Mouse (Mus musculus): ENCODE data around the gene Trim46. TPM values are rescaled to one million over a fixed set of nuclear protein-coding genes. Genes with fewer than 3 reads are reported as not detected.

The Trim46 gene
- polyA plus RNA-seq, 1 experiment from 2014 or later, result 7.0 TPM

DNA sequence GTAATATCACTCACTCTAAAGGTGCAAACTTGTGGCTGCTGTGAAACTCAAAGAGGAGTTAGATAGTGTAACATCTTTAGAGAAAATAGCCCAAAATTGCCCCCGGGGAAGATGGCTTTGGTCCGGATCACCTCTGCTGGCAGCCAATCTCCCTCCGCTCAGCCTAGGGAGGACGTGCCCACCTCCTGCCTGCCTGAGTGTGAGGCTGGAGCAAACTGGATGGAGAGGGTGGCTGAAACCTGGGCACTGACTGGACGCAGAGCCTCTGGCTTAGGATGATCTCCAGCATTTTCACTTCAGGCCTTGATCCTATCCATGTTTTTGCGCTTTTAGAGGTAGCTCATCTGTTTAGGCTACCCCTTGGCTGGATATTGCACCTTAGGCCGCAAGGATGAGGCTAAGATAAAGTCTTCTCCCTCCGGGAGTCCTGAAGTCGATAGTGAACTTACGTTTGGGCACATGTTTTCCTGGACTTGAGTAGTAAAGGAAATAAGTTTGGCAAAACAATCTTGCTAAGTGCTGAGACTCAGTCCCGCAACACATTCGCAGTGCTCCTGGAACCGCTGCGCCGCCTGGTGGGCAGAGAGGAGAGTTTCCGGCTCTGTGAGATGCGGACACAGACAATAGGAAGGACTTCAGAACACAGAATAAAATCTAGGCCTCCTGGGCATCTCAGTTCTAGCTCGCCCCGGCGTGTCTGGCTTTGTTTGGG, 35.6 kb upstream of the Trim46 start:
- ATAC-seq (ENCODE audit: insufficient number of reproducible peaks, insufficient read depth, low FRiP score, low TSS enrichment, low read depth), result no peak
- no peaks in the 10 kb centered on the region for H3K9me3 ChIP-seq
- H3K27me3 ChIP-seq, result peaks cover 19% of the 10 kb centered on the region
- H3K4me1 ChIP-seq, result peaks cover 55% of the 10 kb centered on the region
- 10% methylated on average over 20 of the region's 20 CpGs for WGBS
- H3K4me3 ChIP-seq, result peak overlapping the region; percentile 53
- H3K27ac ChIP-seq, result peak overlapping the region; percentile 55; the same call in 1 of the 2 replicates
- H3K4me2 ChIP-seq, result peak overlapping the region; percentile 95
- H3K36me3 ChIP-seq, result no peaks in the 10 kb centered on the region
- peak overlapping the region; percentile 76 for H3K9ac ChIP-seq

DNA sequence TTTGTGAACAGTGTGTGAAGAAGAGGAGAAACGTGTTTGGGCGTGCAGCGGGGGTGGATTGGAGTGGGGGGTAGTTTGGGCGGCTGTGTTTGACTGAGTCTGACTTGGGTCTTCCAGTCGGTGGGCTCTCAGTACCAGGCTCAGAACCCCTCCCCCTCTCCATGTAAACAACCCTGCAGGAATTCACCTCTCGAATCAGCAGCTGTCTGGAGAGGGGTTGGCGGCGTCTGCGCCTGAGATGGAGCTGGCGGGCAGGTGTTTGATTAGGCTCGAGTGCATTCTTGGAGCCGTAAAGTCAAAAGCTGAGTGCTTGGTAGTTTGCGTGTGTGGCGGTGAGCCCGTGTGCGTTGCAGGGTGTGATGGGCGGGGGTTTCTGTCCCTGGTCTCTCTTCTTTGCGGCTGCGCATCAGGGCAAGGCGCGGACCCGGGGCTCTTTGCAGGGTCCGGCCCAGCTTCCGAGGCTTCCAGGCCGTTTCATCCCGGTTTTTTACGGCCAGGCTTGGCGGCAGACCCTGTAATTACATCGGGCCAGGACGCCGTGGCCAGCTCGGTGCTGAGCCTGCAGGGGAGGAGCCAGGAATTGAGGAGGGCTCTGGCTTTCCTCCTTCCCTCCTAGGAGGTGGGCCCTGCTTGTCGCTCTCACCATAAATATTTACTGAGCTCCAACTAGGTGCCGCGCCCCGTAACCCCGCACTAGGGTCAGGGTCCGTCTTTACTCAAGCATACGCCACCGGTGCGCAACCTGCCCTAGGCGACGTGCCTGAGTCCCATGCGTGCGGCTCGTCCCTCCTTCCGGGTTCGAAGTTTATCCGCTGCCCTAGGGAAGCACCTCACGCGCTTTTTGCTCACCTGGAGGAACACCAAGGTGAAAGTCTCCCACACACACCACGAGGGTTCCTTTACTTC, 34.8 kb upstream of the Trim46 start, which contains the start of gene Efna1:
Gene Efna1 (minus strand): TSS at position 537 of the 906 bp plus-strand sequence.
- peak within 1 kb of the TSS; percentile 79 for H3K27ac ChIP-seq
- peak within 1 kb of the TSS; percentile 76 for H3K9ac ChIP-seq
- under 1% methylated on average over 52 of the region's 52 CpGs for WGBS
- peaks cover 55% of the 10 kb centered on the region for H3K4me1 ChIP-seq
- H3K27me3 ChIP-seq, result peaks cover 19% of the 10 kb centered on the region
- H3K4me2 ChIP-seq, result peak within 1 kb of the TSS; percentile 95
- H3K36me3 ChIP-seq, result peaks cover 3% of the 10 kb centered on the region
- no peak for ATAC-seq (ENCODE audit: insufficient number of reproducible peaks, insufficient read depth, low FRiP score, low TSS enrichment, low read depth)
- H3K9me3 ChIP-seq, result no peaks in the 10 kb centered on the region
- peak within 1 kb of the TSS; percentile 53 for H3K4me3 ChIP-seq

GRCm38 (mm10) chr3:89280050-89280605, 34.0 kb upstream of the Trim46 start:
- Histone ChIP-seq H3K4me2 (peak overlapping the region; percentile 95), H3K27me3 (peaks cover 19% of the 10 kb centered on the region), H3K27ac (peak overlapping the region; percentile 79), H3K4me3 (peak overlapping the region; percentile 53), H3K9me3 (no peaks in the 10 kb centered on the region), H3K4me1 (peaks cover 55% of the 10 kb centered on the region), H3K9ac (peak overlapping the region; percentile 76), H3K36me3 (peaks cover 11% of the 10 kb centered on the region)
- ATAC-seq (ENCODE audit: insufficient number of reproducible peaks, insufficient read depth, low FRiP score, low TSS enrichment, low read depth), result peak; percentile 13
- whole genome bisulfite sequencing, result under 1% methylated on average over 28 of the region's 29 CpGs

- peak overlapping the region; percentile 53 for H3K4me3 ChIP-seq
- H3K9me3 ChIP-seq, result no peaks in the 10 kb centered on the region
- H3K36me3 ChIP-seq, result peaks cover 17% of the 10 kb centered on the region
- H3K9ac ChIP-seq, result peak overlapping the region; percentile 76
- peaks cover 19% of the 10 kb centered on the region for H3K27me3 ChIP-seq
- peak; percentile 82 for ATAC-seq (ENCODE audit: insufficient number of reproducible peaks, insufficient read depth, low FRiP score, low TSS enrichment, low read depth)
- H3K27ac ChIP-seq, result peak overlapping the region; percentile 79
- WGBS, result 2% methylated on average over 35 of the region's 35 CpGs
- peak overlapping the region; percentile 95 for H3K4me2 ChIP-seq
- peaks cover 52% of the 10 kb centered on the region for H3K4me1 ChIP-seq
Measured at GRCm38 (mm10) chr3:89279153-89279890, 33.2 kb upstream of the Trim46 start.

DNA sequence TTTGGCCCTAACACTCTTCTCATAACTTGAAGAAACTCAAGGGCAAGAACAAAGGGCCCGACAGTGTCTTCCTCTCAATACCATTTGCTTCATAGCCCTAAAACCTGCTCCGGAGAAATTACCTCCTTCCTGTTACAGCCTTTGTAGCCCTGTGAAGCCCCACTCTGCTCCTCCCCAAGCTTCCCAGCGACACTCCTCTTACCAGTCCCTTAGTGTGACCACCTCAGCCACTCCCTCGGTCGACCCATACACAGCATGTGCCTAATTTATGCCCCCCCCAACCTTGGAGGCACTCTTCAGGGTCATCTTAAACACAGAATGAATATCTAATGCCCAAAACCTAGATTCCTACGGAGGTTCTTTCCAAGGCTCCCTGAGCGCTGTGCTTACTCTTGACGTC, 32.5 kb upstream of the Trim46 start:
- ATAC-seq (ENCODE audit: insufficient number of reproducible peaks, insufficient read depth, low FRiP score, low TSS enrichment, low read depth), result no peak
- H3K27me3 ChIP-seq, result peaks cover 19% of the 10 kb centered on the region
- 18% methylated on average over 8 of the region's 8 CpGs for WGBS
- peak overlapping the region; percentile 76 for H3K9ac ChIP-seq
- peaks cover 52% of the 10 kb centered on the region for H3K4me1 ChIP-seq
- peaks cover 17% of the 10 kb centered on the region for H3K36me3 ChIP-seq
- peak overlapping the region; percentile 53 for H3K4me3 ChIP-seq
- no peaks in the 10 kb centered on the region for H3K9me3 ChIP-seq
- H3K27ac ChIP-seq, result peak overlapping the region; percentile 79
- H3K4me2 ChIP-seq, result peak overlapping the region; percentile 95

DNA sequence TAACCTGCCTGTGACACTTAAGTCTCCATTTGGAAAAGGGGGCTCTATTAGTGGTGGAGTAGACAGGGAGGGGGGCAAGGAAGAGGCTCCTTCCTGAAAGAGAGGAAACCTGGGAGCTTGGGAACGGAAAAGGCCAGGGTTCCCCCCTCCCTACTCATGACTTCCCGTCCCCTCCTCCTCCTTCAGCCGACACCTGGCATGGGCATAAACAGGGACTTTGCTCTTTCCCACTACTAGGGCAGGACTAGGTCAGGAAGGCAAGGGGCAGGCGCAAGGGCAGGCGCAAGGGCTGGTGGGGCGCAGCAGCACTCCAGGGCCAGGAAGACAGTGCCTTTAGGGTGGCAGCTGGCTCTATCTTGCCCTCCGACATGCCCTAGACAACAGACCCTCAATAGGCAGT, 32.0 kb upstream of the Trim46 start:
- Histone ChIP-seq H3K27me3 (peaks cover 19% of the 10 kb centered on the region), H3K4me1 (peaks cover 52% of the 10 kb centered on the region), H3K9me3 (no peaks in the 10 kb centered on the region), H3K36me3 (peaks cover 22% of the 10 kb centered on the region), H3K9ac (peak overlapping the region; percentile 76), H3K4me2 (peak overlapping the region; percentile 95), H3K4me3 (peak overlapping the region; percentile 53), H3K27ac (peak overlapping the region; percentile 79)
- 63% methylated on average over 7 of the region's 7 CpGs for WGBS
- no peak for ATAC-seq (ENCODE audit: insufficient number of reproducible peaks, insufficient read depth, low FRiP score, low TSS enrichment, low read depth)

GRCm38 (mm10) chr3:89277281-89278021, 31.3 kb upstream of the Trim46 start:
- Histone ChIP-seq H3K4me3 (peak overlapping the region; percentile 53), H3K4me2 (peak overlapping the region; percentile 95), H3K27ac (peak overlapping the region; percentile 79), H3K9me3 (no peaks in the 10 kb centered on the region), H3K27me3 (peaks cover 19% of the 10 kb centered on the region), H3K9ac (peak overlapping the region; percentile 76), H3K36me3 (peaks cover 26% of the 10 kb centered on the region), H3K4me1 (peaks cover 52% of the 10 kb centered on the region)
- WGBS, result 32% methylated on average over 14 of the region's 14 CpGs
- ATAC-seq (ENCODE audit: insufficient number of reproducible peaks, insufficient read depth, low FRiP score, low TSS enrichment, low read depth), result no peak

DNA sequence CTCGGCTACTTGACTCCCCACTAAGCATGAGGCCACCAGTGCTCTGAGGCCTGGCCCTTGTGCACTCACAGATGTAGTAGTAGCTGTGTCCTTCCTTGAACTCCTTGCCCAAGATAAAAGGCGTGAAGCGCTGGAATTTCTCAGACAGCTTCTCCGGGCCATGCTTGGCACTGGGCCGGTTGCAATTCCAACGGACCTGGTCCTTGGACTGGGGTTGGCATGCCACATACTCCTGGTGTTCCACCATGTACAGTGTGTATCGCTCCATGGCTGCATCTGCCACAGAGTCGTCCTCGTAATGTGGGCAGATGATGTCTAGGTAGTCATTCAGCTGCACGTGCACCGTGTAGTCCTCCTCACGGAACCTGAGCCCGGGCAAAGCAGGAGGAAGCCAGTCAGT, 30.0 kb upstream of the Trim46 start:
- H3K4me3 ChIP-seq, result no peak overlapping the region
- H3K4me2 ChIP-seq, result peak overlapping the region; percentile 95; the same call in 1 of the 2 replicates
- H3K27ac ChIP-seq, result no peak overlapping the region
- no peak for ATAC-seq (ENCODE audit: insufficient number of reproducible peaks, insufficient read depth, low FRiP score, low TSS enrichment, low read depth)
- peaks cover 46% of the 10 kb centered on the region for H3K4me1 ChIP-seq
- 90% methylated on average over 13 of the region's 13 CpGs for WGBS
- no peaks in the 10 kb centered on the region for H3K9me3 ChIP-seq
- peaks cover 11% of the 10 kb centered on the region for H3K27me3 ChIP-seq
- peaks cover 34% of the 10 kb centered on the region for H3K36me3 ChIP-seq
- H3K9ac ChIP-seq, result no peak overlapping the region

- H3K4me1 ChIP-seq, result peaks cover 46% of the 10 kb centered on the region
- 59% methylated on average over 6 of the region's 6 CpGs for WGBS
- no peaks in the 10 kb centered on the region for H3K9me3 ChIP-seq
- H3K4me2 ChIP-seq, result no peak overlapping the region
- no peaks in the 10 kb centered on the region for H3K27me3 ChIP-seq
- no peak overlapping the region for H3K4me3 ChIP-seq
- ATAC-seq (ENCODE audit: insufficient number of reproducible peaks, insufficient read depth, low FRiP score, low TSS enrichment, low read depth), result no peak
- H3K36me3 ChIP-seq, result peaks cover 34% of the 10 kb centered on the region
- H3K27ac ChIP-seq, result no peak overlapping the region
- H3K9ac ChIP-seq, result no peak overlapping the region
Measured at GRCm38 (mm10) chr3:89271760-89272159, 25.7 kb upstream of the Trim46 start.

DNA sequence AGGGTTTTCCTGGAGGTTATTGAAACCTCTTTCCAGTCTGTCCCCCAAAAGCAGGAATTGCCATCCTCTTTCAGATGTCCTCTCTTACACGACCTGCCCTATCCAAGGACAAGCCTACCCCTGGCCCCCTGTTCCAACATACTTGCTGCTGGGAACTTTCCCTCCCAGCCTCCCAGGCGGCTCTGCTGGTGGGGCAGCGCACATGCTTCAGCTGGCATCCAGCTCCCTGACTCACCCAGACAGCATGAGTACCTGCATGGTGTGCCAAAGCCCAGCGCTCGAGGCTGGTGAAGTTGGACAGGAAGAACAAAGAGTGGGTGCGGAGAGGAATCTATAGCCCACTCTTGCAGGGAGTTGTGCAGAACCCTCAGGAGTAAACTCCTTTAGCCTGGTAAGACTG, 24.8 kb upstream of the Trim46 start:
- peaks cover 41% of the 10 kb centered on the region for H3K4me1 ChIP-seq
- 69% methylated on average over 6 of the region's 6 CpGs for WGBS

More for the DNA sequence above, 24.8 kb upstream of the Trim46 start:
- ATAC-seq (ENCODE audit: insufficient number of reproducible peaks, insufficient read depth, low FRiP score, low TSS enrichment, low read depth), result no peak
- H3K9ac ChIP-seq, result peak overlapping the region; percentile 83
- H3K27ac ChIP-seq, result peak overlapping the region; percentile 88
- H3K4me3 ChIP-seq, result peak overlapping the region; percentile 59
- no peaks in the 10 kb centered on the region for H3K27me3 ChIP-seq
- peak overlapping the region; percentile 78 for H3K4me2 ChIP-seq
- peaks cover 31% of the 10 kb centered on the region for H3K36me3 ChIP-seq
- no peaks in the 10 kb centered on the region for H3K9me3 ChIP-seq

Data from embryonic facial prominence, embryonic 13.5 days (tissue).